Mouse (Mus musculus): ENCODE results near the gene Txndc11.

DNA sequence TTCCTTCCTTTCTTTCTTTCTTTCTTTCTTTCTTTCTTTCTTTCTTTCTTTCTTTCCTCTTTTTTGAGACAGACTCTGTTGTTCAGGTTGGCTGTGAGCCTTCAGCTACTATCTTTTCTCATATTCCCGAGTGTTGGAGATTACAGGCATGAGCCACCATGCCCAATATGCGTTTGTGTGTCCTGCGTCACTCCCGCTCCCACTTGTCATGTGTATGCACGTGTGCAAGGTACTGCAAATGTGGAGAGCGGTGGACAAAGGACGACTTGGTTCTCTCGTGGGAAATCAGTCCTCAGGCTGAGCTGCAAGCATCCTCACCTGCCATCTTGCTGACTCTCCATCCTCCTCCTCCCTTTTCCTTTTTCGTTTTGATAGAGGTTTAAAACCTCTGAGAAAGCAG is 99.2 kb downstream of the Txndc11 start:
- TF ChIP-seq JUND (IDR thresholded peaks at IDR 0.05; ENCODE audit: low read depth, low read length) = no peak
- TF ChIP-seq GATA1 (IDR thresholded peaks at IDR 0.05; ENCODE audit: low read depth, low read length) = no peak
- TF ChIP-seq SMC3 (IDR thresholded peaks at IDR 0.05; ENCODE audit: low read depth, low read length) = no peak
- TF ChIP-seq SIN3A (IDR thresholded peaks at IDR 0.05; ENCODE audit: low read length) = no peak
- TF ChIP-seq POLR2A (IDR thresholded peaks at IDR 0.05; ENCODE audit: control insufficient read depth in 1 of 2, insufficient read depth in 1 of 2, low read depth in 1 of 2, low read length in 2 of 2, poor library complexity in 1 of 2) = no peak
- no peak for TF ChIP-seq HCFC1 (IDR thresholded peaks at IDR 0.05; ENCODE audit: low read depth, low read length)
- no peak for TF ChIP-seq TBP (IDR thresholded peaks at IDR 0.05; ENCODE audit: low read depth, low read length)
- no peak for TF ChIP-seq RCOR1 (IDR thresholded peaks at IDR 0.05; ENCODE audit: low read depth, low read length)
- no peak for TF ChIP-seq MAX (IDR thresholded peaks at IDR 0.05; ENCODE audit: low read length)
- no peak for TF ChIP-seq EP300 (IDR thresholded peaks at IDR 0.05; ENCODE audit: low read depth in 1 of 2, low read length in 2 of 2)
- no peak for TF ChIP-seq MAFK (IDR thresholded peaks at IDR 0.05; ENCODE audit: borderline replicate concordance, low read depth, low read length)
- TF ChIP-seq RAD21 (IDR thresholded peaks at IDR 0.05; ENCODE audit: low read depth, low read length) = no peak
